Comparison of ENCODE assay signal across 16 mouse cellular contexts in the genomic region with DNA sequence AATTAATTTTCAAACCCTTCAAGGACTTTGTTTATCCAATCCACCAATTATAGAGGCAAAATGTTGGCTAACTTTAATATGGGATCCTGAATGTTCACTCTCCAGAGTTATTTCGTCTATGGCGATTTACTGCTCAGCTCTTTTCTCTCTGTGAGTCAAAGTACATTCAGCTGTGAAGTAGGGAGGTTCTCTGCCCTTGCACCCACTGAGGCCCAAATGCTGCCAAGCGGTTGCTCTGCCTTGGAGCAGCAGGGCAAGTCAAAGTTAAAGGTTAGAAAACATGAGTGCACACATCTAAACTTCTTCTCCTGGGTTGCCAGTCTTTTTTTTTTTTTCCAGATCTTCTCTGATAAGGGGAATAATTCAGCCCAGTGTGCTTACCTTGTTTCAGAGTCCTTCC.
"Had no signal": no experiment of that assay in that cellular context is flagged by ENCODE, and none has a peak within 500 bp of the region (broad histone marks: within the 10 kb centered on the region; RNA-seq: fewer than 3 reads in every experiment).

No protein-coding gene starts in this region.

- H3K9me3 ChIP-seq: limb, embryonic 12.5 days; liver, embryonic 15.5 days; midbrain, embryonic 10.5 days; neural tube, embryonic 15.5 days had no signal

- H3K36me3 ChIP-seq: limb, embryonic 12.5 days; liver, embryonic 15.5 days; midbrain, embryonic 10.5 days; neural tube, embryonic 15.5 days had no signal

- H3K4me3 ChIP-seq: limb, embryonic 12.5 days; liver, embryonic 15.5 days; midbrain, embryonic 10.5 days; myocyte; neural tube, embryonic 15.5 days had no signal

- H3K27me3 ChIP-seq: limb, embryonic 12.5 days; liver, embryonic 15.5 days; neural tube, embryonic 15.5 days had no signal

- H3K27ac ChIP-seq: limb, embryonic 12.5 days; liver, embryonic 15.5 days; midbrain, embryonic 10.5 days; neural tube, embryonic 15.5 days had no signal

- H3K4me1 ChIP-seq: midbrain, embryonic 10.5 days; neural tube, embryonic 15.5 days had no signal

- H3K9ac ChIP-seq: limb, embryonic 12.5 days; liver, embryonic 15.5 days; neural tube, embryonic 15.5 days had no signal

- DNase-seq: layer of hippocampus, adult 9-11 months; layer of hippocampus, postnatal 36 days; liver; lung, adult 2 months; lung, postnatal 4 days; midbrain, embryonic 14.5 days; right cerebral cortex, adult 18-20 months; right cerebral cortex, postnatal 25 days; thymus, postnatal 36 days had no signal

- ATAC-seq: intestine, embryonic 16.5 days; lung, postnatal 0 days had no signal

- H3K4me2 ChIP-seq: limb, embryonic 12.5 days; liver, embryonic 15.5 days; neural tube, embryonic 15.5 days had no signal
